Mouse (Mus musculus): Measurements from ENCODE around the gene Tgfb1i1. TPM values are rescaled to one million over a fixed set of nuclear protein-coding genes. Genes with fewer than 3 reads are reported as not detected.

Tgfb1i1 gene
- polyA plus RNA-seq, 1 experiment: 15.1 TPM

DNA sequence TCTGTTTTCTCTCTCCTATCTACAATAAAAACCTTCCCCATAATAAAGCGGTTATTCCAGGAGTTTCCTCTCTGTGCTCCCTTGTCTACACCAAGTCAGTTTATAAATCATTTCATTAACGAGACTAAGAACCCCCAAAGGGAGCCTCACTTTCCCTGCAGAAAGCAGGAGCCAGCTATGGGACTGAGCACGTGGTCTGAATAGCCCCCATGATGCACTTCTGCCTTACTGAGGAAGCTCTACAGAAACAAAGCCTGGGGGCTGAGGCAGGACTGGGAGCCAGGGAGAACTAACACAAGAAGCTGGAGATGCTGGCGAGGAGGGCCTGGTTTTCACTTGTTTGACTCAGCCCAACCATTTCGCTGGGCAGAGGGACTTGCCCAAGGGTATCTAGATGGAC lies 37.4 kb downstream of the Tgfb1i1 start:
- DNase-seq: no peak
- TF ChIP-seq POLR2A (IDR thresholded peaks at IDR 0.05; ENCODE audit: low read depth, low read length) (no peak), CTCF (conservative IDR thresholded peaks at IDR 0.05; ENCODE audit: insufficient read depth, insufficient read length, low read depth, low read length) (no peak)
- H3K27ac ChIP-seq (ENCODE audit: insufficient read depth, low read depth, low read length): no peak overlapping the region
- H3K4me1 ChIP-seq (ENCODE audit: control insufficient read depth, insufficient read depth, low read length): peaks cover 4% of the 10 kb centered on the region; the same call in 1 of the 2 replicates
- WGBS: 67% methylated on average over 5 of the region's 5 CpGs
- no peaks in the 10 kb centered on the region; the same call in 1 of the 2 replicates for H3K36me3 ChIP-seq (ENCODE audit: control insufficient read depth, insufficient read depth, low read length)
- H3K4me3 ChIP-seq (ENCODE audit: insufficient read depth, low read depth, low read length): no peak overlapping the region
- H3K27me3 ChIP-seq (replicated peaks; ENCODE audit: control insufficient read depth, insufficient read depth, low read length): no peaks in the 10 kb centered on the region

DNA sequence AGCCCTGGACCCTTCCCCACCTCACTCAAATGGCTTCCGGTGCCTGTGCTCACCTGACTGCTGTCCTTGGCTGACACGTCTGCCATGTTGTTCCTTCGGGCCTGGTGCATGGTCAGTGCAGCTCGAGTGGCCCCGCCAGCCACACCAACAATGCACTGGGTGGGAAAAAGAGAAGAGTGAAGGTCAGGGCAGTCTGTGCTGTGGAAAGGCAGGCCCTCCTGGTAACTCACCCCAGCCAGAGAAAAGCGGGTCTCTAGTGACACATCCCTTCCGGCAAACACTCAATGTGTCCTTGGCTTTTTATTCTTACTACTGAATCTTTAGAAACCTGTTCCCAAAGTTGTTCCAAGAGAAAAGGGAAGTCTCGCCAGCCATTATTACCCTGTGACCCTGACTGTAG lies 38.4 kb downstream of the Tgfb1i1 start:
- WGBS: 87% methylated on average over 8 of the region's 8 CpGs
- H3K4me3 ChIP-seq (ENCODE audit: insufficient read depth, low read depth, low read length): no peak overlapping the region
- no peak for DNase-seq
- H3K36me3 ChIP-seq (ENCODE audit: control insufficient read depth, insufficient read depth, low read length): no peaks in the 10 kb centered on the region; the same call in 1 of the 2 replicates
- peaks cover 5% of the 10 kb centered on the region; the same call in 1 of the 2 replicates for H3K4me1 ChIP-seq (ENCODE audit: control insufficient read depth, insufficient read depth, low read length)
- TF ChIP-seq CTCF (conservative IDR thresholded peaks at IDR 0.05; ENCODE audit: insufficient read depth, insufficient read length, low read depth, low read length) (no peak), POLR2A (IDR thresholded peaks at IDR 0.05; ENCODE audit: low read depth, low read length) (no peak)
- H3K27ac ChIP-seq (ENCODE audit: insufficient read depth, low read depth, low read length): no peak overlapping the region
- no peaks in the 10 kb centered on the region for H3K27me3 ChIP-seq (replicated peaks; ENCODE audit: control insufficient read depth, insufficient read depth, low read length)

DNA sequence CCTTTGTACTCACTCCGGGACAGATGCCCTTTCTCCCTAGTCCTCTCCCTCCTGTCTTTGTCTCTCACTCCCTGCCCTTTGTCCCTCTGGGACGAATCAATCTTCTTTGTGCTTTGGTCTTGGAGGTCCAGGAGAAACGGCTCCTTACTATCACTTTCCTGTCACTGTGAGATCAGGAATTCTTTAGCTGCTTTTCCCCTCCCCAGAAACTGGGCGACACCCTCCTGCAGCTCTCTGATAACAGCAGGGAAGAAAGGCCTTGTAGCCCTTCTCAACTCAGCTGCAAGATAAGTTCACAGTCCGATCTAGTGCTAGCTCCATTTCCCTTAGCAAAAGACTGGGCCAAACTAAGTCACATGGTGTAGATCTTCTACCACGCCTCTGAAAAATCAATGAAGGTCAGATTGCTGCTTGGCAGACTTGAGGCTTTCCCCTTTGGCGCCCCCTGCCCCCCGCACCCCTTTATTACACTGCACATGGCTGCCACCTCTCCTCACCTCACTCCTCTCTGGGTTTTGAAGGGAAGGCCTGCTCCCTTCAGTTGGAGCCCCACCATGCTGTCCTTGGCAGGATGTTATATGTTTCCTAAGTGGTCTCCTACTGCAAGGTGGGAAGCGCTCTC lies 42.4 kb downstream of the Tgfb1i1 start:
- peak; percentile 25 for DNase-seq
- WGBS: 28% methylated on average over 9 of the region's 9 CpGs
- peak; percentile 53 for TF ChIP-seq CTCF (conservative IDR thresholded peaks at IDR 0.05; ENCODE audit: insufficient read depth, insufficient read length, low read depth, low read length)
- TF ChIP-seq POLR2A (IDR thresholded peaks at IDR 0.05; ENCODE audit: low read depth, low read length): no peak
- H3K4me1 ChIP-seq (ENCODE audit: control insufficient read depth, insufficient read depth, low read length): peaks cover 5% of the 10 kb centered on the region; the same call in 1 of the 2 replicates
- no peaks in the 10 kb centered on the region for H3K27me3 ChIP-seq (replicated peaks; ENCODE audit: control insufficient read depth, insufficient read depth, low read length)
- H3K4me3 ChIP-seq (ENCODE audit: insufficient read depth, low read depth, low read length): no peak overlapping the region
- peak overlapping the region; percentile 39; the same call in 1 of the 2 replicates for H3K27ac ChIP-seq (ENCODE audit: insufficient read depth, low read depth, low read length)
- no peaks in the 10 kb centered on the region; the same call in none of the 2 replicates for H3K36me3 ChIP-seq (ENCODE audit: control insufficient read depth, insufficient read depth, low read length)

DNA sequence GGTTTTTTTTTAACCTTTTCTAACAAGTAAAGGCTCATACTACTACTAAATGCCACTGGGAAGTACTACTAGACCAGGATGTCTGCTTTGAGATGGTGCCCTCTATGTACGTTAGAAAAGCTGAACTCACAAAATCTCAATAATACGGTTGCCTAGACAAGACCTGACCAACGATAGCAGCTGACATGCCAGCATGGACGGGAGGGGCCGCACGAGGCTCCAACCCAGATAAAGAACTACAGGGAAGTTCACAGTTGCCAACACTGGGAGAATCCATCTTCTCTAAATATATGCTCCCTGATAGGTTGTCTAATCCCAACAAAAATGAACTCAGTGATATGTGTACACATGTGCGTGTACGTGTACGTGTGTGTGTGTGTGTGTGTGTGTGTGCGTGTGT lies 48.2 kb downstream of the Tgfb1i1 start:
- WGBS: 92% methylated on average over 10 of the region's 10 CpGs

DNA sequence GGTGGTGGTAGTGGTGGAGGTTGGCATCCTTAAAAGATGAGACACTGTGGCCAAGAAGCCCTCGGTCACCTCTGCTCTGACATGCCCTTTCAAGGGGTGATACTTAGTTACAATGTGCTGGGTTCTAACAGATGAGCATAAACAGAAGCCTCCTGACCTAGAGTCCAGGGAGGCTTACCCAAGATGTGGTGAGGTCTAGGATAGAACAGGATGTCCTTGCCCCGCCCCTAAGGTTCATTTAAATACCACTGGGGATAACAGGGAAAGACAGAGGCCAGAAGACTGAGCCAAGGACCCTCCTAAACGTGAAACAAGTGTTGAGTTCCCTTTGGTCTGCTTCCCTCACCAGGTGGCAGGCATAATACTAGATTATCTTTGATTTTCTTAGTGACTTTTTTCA lies 49.9 kb downstream of the Tgfb1i1 start:
- Histone ChIP-seq H3K4me3 (ENCODE audit: insufficient read depth, low read depth, low read length) (no peak overlapping the region), H3K36me3 (ENCODE audit: control insufficient read depth, insufficient read depth, low read length) (no peaks in the 10 kb centered on the region), H3K27ac (ENCODE audit: insufficient read depth, low read depth, low read length) (no peak overlapping the region), H3K4me1 (ENCODE audit: control insufficient read depth, insufficient read depth, low read length) (no peaks in the 10 kb centered on the region; the same call in 1 of the 2 replicates), H3K27me3 (replicated peaks; ENCODE audit: control insufficient read depth, insufficient read depth, low read length) (no peaks in the 10 kb centered on the region)
- no peak for DNase-seq
- WGBS: 68% methylated on average over 3 of the region's 3 CpGs
- no peak for TF ChIP-seq CTCF (conservative IDR thresholded peaks at IDR 0.05; ENCODE audit: insufficient read depth, insufficient read length, low read depth, low read length)
- TF ChIP-seq POLR2A (IDR thresholded peaks at IDR 0.05; ENCODE audit: low read depth, low read length): no peak

More for the DNA sequence above, 48.2 kb downstream of the Tgfb1i1 start:
- no peaks in the 10 kb centered on the region; the same call in 1 of the 2 replicates for H3K36me3 ChIP-seq (ENCODE audit: control insufficient read depth, insufficient read depth, low read length)
- no peak overlapping the region for H3K4me3 ChIP-seq (ENCODE audit: insufficient read depth, low read depth, low read length)
- H3K27ac ChIP-seq (ENCODE audit: insufficient read depth, low read depth, low read length): no peak overlapping the region
- no peak for TF ChIP-seq CTCF (conservative IDR thresholded peaks at IDR 0.05; ENCODE audit: insufficient read depth, insufficient read length, low read depth, low read length)
- no peak for TF ChIP-seq POLR2A (IDR thresholded peaks at IDR 0.05; ENCODE audit: low read depth, low read length)
- H3K4me1 ChIP-seq (ENCODE audit: control insufficient read depth, insufficient read depth, low read length): no peaks in the 10 kb centered on the region; the same call in 1 of the 2 replicates
- no peaks in the 10 kb centered on the region for H3K27me3 ChIP-seq (replicated peaks; ENCODE audit: control insufficient read depth, insufficient read depth, low read length)
- no peak for DNase-seq

DNA sequence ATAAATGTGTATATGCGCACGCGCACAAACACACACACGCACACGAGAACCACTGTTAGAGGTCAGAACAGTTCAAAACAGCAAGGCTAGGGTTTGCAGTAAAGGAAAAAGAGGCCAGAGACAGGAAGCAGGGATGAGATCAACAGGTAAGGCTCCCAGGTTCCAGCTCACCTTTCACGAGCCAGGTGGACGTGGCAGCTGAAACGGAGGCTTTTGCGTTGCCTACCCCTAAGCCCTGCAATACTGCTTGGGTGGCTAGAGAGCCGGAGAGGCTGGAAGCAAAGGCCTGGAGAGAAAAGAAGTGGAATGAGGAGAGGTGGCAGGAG lies 50.6 kb downstream of the Tgfb1i1 start:
- 23% methylated on average over 10 of the region's 10 CpGs for WGBS
- Histone ChIP-seq H3K36me3 (ENCODE audit: control insufficient read depth, insufficient read depth, low read length) (no peaks in the 10 kb centered on the region), H3K27me3 (replicated peaks; ENCODE audit: control insufficient read depth, insufficient read depth, low read length) (no peaks in the 10 kb centered on the region), H3K4me3 (ENCODE audit: insufficient read depth, low read depth, low read length) (peak overlapping the region; percentile 72), H3K27ac (ENCODE audit: insufficient read depth, low read depth, low read length) (peak overlapping the region; percentile 0; the same call in 1 of the 2 replicates), H3K4me1 (ENCODE audit: control insufficient read depth, insufficient read depth, low read length) (no peaks in the 10 kb centered on the region; the same call in 1 of the 2 replicates)
- DNase-seq: no peak
- TF ChIP-seq CTCF (conservative IDR thresholded peaks at IDR 0.05; ENCODE audit: insufficient read depth, insufficient read length, low read depth, low read length) (no peak), POLR2A (IDR thresholded peaks at IDR 0.05; ENCODE audit: low read depth, low read length) (no peak)

DNA sequence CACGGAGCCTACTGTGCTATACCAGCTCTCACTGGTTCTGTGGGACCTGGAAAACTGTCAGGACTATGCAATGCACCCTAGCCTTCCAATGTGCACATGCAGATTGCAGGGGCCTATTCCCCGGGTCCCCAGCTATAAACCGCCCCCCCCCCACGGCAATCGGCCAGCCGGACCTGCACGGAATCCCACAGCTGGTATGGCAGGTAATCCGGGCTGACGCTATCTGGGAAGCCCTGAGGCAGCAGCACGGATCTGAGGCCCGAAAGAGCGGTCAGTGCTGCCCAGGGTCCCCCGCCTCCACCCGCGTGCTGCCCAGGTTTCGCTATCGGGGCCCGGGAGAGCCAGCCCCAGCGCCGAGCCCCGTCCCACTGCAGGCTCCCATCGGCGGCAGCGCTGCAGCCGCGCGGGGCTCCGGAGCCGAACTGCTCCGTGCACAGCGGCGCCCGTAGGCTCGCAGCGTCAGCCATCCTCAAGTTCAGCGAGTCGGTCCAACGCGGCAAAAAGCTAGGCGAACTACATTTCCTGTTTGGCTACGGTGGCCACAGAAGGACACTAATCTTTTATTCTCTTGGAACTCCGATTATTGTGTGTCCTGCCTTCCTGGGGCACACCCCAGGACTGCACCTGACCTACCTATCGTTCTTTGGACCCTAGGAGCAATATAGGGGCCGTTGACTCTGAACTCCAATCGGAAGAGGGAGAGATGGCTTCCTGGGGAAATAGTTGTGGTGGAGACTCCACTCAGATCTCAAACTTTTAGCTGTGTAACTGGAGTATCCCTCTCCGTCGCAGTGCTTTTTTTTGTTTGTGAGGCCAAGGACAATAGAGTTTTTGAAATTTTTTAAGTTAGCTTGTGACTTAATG lies 51.2 kb downstream of the Tgfb1i1 start, which contains the start of gene BC017158:
TSS of gene BC017158 (minus strand) at position 554 of the 864 bp plus-strand sequence.
- under 1% methylated on average over 47 of the region's 47 CpGs for WGBS
- DNase-seq: peak; percentile 94
- Histone ChIP-seq H3K4me1 (ENCODE audit: control insufficient read depth, insufficient read depth, low read length) (no peaks in the 10 kb centered on the region; the same call in 1 of the 2 replicates), H3K27ac (ENCODE audit: insufficient read depth, low read depth, low read length) (peak within 1 kb of the TSS; percentile 17; the same call in 1 of the 2 replicates), H3K36me3 (ENCODE audit: control insufficient read depth, insufficient read depth, low read length) (no peaks in the 10 kb centered on the region), H3K27me3 (replicated peaks; ENCODE audit: control insufficient read depth, insufficient read depth, low read length) (no peaks in the 10 kb centered on the region), H3K4me3 (ENCODE audit: insufficient read depth, low read depth, low read length) (peak within 1 kb of the TSS; percentile 72)
- TF ChIP-seq CTCF (conservative IDR thresholded peaks at IDR 0.05; ENCODE audit: insufficient read depth, insufficient read length, low read depth, low read length) (no peak), POLR2A (IDR thresholded peaks at IDR 0.05; ENCODE audit: low read depth, low read length) (no peak)
